Mouse (Mus musculus) lung, embryonic 16.5 days (tissue): ENCODE data around the gene Ercc6l2. TPM values are rescaled to one million over a fixed set of nuclear protein-coding genes. Genes with fewer than 3 reads are reported as not detected.

Experiments used
- ATAC-seq: fragments of 200-750 bp; cut with Nextera tagmentation; 2 replicates; pipeline ENCODE4 v1.8.0; 2017; ENCODE audit warnings: low read depth, mild to moderate bottlenecking, moderate library complexity
- H3K27ac ChIP-seq: fragments of 300-500 bp; sonication (generic); 2 replicates; pipeline ENCODE4 v1.5.1; 2014; ENCODE audit warnings: mild to moderate bottlenecking, control low read depth, low read length
- H3K27me3 ChIP-seq: fragments of 300-500 bp; sonication (generic); 2 replicates; pipeline ENCODE4 v1.6.1; 2014; ENCODE audit warnings: low read depth, low read length, mixed read lengths; ENCODE audit not compliant: control insufficient read depth, insufficient read depth
- H3K36me3 ChIP-seq: fragments of 300-500 bp; sonication (generic); 2 replicates; pipeline ENCODE4 v1.6.1; 2014; ENCODE audit warnings: low read length; ENCODE audit not compliant: control insufficient read depth, insufficient read depth
- H3K4me1 ChIP-seq: fragments of 300-500 bp; sonication (generic); replicated peaks from 2 replicates; pipeline ENCODE4 v1.6.1; 2014; ENCODE audit warnings: low read length, mixed read lengths; ENCODE audit not compliant: control insufficient read depth, insufficient read depth
- H3K4me2 ChIP-seq: fragments of 300-500 bp; sonication (generic); 2 replicates; pipeline ENCODE4 v1.6.1; 2014; ENCODE audit warnings: low read depth, low read length, control low read depth
- H3K4me3 ChIP-seq: fragments of 300-500 bp; sonication (generic); 2 replicates; pipeline ENCODE4 v1.5.1; 2014; ENCODE audit warnings: mild to moderate bottlenecking, low read length, control low read depth
- H3K9ac ChIP-seq: fragments of 300-500 bp; sonication (generic); 2 replicates; pipeline ENCODE4 v1.6.1; 2014; ENCODE audit warnings: low read length, control low read depth
- H3K9me3 ChIP-seq: fragments of 300-500 bp; sonication (generic); 2 replicates; pipeline ENCODE4 v1.6.1; 2016; ENCODE audit warnings: low read length; ENCODE audit not compliant: control insufficient read depth
- WGBS: fragments of 180-500 bp; shearing (Covaris S2); extraction: QIAGEN DNeasy Blood & Tissue Kit; methylation state at CpG from one replicate; pipeline ENCODE4 v1.1.7; 2014; 5-methylcytosine and 5-hydroxymethylcytosine counted together
- polyA plus RNA-seq: library from polyadenylated mRNA; unstranded; fragments of >200 nt; fragmentation: Nextera tagmentation; extraction: Ambion mirVana; gene quantifications from 2 replicates; pipeline ENCODE4 v1.2.1, GENCODE M21; 2015

Ercc6l2 gene
- polyA plus RNA-seq, 1 experiment from 2014 or later: 26.0 TPM

DNA sequence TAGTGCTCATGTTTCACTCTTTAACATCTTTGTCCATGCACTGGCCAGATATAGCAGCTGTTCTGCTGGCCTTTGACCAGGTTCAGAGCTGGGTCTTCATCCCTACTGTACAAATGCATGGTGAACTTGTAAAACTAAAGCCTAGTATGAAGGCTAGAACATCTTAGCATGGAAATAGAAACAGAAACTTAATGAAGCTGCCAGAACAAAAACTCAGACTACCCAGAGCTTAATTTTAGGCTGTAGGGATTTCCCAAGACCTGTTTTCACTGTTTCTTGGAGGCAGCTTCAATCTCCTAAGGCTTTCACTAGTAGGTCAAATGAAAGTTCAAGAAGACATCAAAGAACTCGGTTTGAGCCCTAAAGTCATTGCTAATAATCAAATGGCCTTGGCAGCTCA, 15.1 kb upstream of the Ercc6l2 start:
- no peak overlapping the region for H3K27ac ChIP-seq
- H3K9ac ChIP-seq: no peak overlapping the region
- no peaks in the 10 kb centered on the region for H3K27me3 ChIP-seq
- WGBS: 73% methylated on average over 1 of the region's 1 CpGs
- H3K9me3 ChIP-seq: no peaks in the 10 kb centered on the region
- H3K4me2 ChIP-seq: no peak overlapping the region
- no peaks in the 10 kb centered on the region for H3K4me1 ChIP-seq
- no peak overlapping the region for H3K4me3 ChIP-seq
- no peaks in the 10 kb centered on the region for H3K36me3 ChIP-seq
- no peak for ATAC-seq

GRCm38 (mm10) chr13:63801289-63801688, 13.8 kb upstream of the Ercc6l2 start:
- no peaks in the 10 kb centered on the region for H3K9me3 ChIP-seq
- H3K4me3 ChIP-seq: no peak overlapping the region
- no peak overlapping the region for H3K4me2 ChIP-seq
- 82% methylated on average over 1 of the region's 1 CpGs for WGBS
- no peak for ATAC-seq
- no peaks in the 10 kb centered on the region for H3K36me3 ChIP-seq
- H3K9ac ChIP-seq: no peak overlapping the region
- no peaks in the 10 kb centered on the region for H3K4me1 ChIP-seq
- no peaks in the 10 kb centered on the region for H3K27me3 ChIP-seq
- H3K27ac ChIP-seq: no peak overlapping the region

DNA sequence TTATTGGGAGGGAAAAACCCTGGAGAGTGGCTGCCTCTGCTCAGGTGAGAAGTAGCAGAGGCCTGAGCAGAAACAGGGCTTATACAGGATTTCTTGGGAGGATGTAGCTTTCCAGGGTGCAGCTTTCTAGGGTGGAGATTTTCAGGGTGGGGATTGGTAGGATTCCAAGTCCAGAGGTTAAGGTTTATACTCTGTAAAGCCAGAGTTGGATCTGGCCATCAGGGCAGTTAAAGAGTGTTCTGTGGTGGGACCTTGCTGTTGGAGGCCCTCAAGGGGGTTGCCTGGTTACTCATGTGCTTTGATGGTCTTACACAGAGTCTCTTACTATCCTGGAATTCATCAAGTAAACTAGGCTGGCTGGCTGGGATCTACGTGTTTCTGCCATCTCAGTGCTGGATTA, 7.8 kb upstream of the Ercc6l2 start:
- no peak overlapping the region for H3K4me3 ChIP-seq
- WGBS: 57% methylated on average over 1 of the region's 1 CpGs
- no peaks in the 10 kb centered on the region for H3K36me3 ChIP-seq
- no peak for ATAC-seq
- no peaks in the 10 kb centered on the region for H3K9me3 ChIP-seq
- no peak overlapping the region for H3K4me2 ChIP-seq
- no peaks in the 10 kb centered on the region for H3K27me3 ChIP-seq
- H3K9ac ChIP-seq: no peak overlapping the region
- no peak overlapping the region for H3K27ac ChIP-seq
- H3K4me1 ChIP-seq: no peaks in the 10 kb centered on the region

DNA sequence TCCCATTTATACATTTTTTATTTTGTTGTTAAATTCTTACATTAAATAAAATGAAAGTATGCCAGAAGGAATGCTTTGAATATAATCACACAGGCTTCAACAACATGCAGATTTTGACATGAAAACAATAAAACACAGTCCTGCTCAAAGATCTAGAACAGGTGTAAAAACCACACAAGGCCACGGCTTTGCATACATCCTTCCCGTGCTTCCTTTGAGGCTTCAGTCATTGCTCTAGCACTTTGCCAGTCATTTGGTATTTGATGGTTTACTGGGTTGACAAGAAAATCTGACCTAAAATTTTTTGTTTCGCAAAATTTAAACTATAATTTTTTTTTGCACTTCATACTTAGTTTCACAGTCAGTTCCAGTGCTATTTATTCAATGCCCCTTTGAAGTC, 7.1 kb upstream of the Ercc6l2 start:
- Histone ChIP-seq H3K27ac (no peak overlapping the region), H3K4me3 (no peak overlapping the region), H3K9me3 (no peaks in the 10 kb centered on the region), H3K4me2 (no peak overlapping the region), H3K36me3 (no peaks in the 10 kb centered on the region), H3K9ac (no peak overlapping the region), H3K27me3 (no peaks in the 10 kb centered on the region), H3K4me1 (no peaks in the 10 kb centered on the region)
- 78% methylated on average over 3 of the region's 3 CpGs for WGBS
- ATAC-seq: no peak

DNA sequence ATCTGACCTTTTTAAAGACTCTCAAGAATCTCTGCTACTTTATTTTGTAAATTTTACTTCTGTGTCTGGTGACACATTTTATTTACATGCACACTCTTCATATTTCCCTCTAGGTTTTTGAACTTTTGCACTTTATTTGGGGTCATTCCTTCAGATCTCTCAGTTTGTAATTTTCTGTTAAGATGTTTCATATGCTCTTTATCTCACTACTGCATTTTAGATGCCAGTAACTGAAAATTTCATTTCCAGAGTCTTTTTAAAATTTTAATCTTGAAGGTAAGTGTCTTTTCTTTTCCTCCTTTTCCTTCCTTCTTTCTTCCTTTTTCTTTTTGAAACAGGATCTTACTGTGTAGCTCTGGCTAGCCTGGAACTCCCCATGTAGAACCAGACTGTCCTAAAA, 3.6 kb upstream of the Ercc6l2 start:
- Histone ChIP-seq H3K27ac (no peak overlapping the region), H3K4me2 (no peak overlapping the region), H3K9ac (no peak overlapping the region), H3K27me3 (no peaks in the 10 kb centered on the region), H3K9me3 (no peaks in the 10 kb centered on the region), H3K4me3 (no peak overlapping the region), H3K4me1 (peaks cover 13% of the 10 kb centered on the region; the same call in 1 of the 2 replicates), H3K36me3 (no peaks in the 10 kb centered on the region)
- ATAC-seq: no peak

DNA sequence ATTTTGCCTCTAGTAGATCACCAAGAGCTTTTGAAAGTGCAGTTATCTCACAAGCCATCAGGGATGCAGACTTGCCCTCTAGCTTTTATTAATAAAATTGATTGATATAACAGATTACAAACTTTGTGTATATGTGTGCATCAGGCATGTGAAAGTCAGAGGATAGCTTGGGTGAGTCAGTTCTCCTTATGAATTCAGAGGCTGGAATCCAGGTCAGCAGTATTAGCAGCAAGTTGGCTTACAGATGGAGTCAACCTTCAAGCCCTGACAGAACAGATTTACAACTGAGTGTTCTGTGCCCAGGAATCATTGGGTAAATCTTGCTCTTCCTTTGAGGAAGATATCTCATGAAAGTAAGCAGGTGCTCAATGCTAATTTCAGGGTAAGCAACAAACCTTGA, 891 bp downstream of the Ercc6l2 start:
- Histone ChIP-seq H3K4me1 (peaks cover 13% of the 10 kb centered on the region; the same call in 1 of the 2 replicates), H3K9ac (peak overlapping the region; percentile 93), H3K9me3 (no peaks in the 10 kb centered on the region), H3K4me2 (peak overlapping the region; percentile 79), H3K27me3 (no peaks in the 10 kb centered on the region), H3K4me3 (peak overlapping the region; percentile 82), H3K27ac (no peak overlapping the region), H3K36me3 (peaks cover 2% of the 10 kb centered on the region; the same call in 1 of the 2 replicates)
- no peak for ATAC-seq

- no peak overlapping the region for H3K27ac ChIP-seq
- no peak overlapping the region for H3K9ac ChIP-seq
- peaks cover 21% of the 10 kb centered on the region for H3K36me3 ChIP-seq
- WGBS: 88% methylated on average over 2 of the region's 2 CpGs
- H3K27me3 ChIP-seq: no peaks in the 10 kb centered on the region
- ATAC-seq: no peak
- H3K4me3 ChIP-seq: no peak overlapping the region
- H3K4me1 ChIP-seq: no peaks in the 10 kb centered on the region
- H3K4me2 ChIP-seq: no peak overlapping the region
- no peaks in the 10 kb centered on the region for H3K9me3 ChIP-seq
Measured at GRCm38 (mm10) chr13:63845758-63846157, 30.7 kb downstream of the Ercc6l2 start.

DNA sequence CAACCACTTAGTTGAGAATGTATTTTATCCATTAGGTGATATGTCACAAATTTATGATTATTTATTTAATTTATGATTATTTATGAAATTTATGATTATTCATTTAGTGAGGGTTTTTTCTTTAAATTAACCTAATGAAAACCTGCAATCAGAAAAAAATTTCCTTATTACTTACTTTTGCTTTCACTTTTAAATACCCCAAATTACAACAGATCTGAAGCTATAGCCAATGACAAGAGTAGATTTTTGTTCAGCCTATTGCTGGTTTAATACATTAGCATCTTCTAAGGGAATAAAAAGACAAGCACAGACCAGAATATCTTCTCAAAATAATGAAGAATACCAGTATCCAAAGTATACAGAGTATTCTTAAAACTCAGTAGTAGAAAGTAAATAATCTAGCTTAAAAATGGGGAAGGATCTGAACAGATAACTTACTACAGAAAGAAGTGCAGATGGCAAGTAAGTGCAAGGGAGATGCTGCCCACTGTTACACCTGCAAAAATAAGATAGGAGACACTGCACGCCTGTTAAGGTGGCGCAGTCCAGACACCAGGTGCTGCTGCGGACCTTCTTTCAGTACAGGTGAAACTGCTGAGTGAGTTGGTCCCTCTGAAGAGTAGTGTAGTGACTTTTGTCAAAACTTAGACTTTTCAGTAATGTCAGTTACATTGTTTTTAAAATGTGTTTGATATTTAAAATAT, 35.4 kb downstream of the Ercc6l2 start:
- Histone ChIP-seq H3K4me1 (no peaks in the 10 kb centered on the region), H3K9me3 (no peaks in the 10 kb centered on the region), H3K36me3 (peaks cover 13% of the 10 kb centered on the region), H3K27me3 (no peaks in the 10 kb centered on the region), H3K4me3 (no peak overlapping the region), H3K4me2 (no peak overlapping the region), H3K27ac (no peak overlapping the region), H3K9ac (no peak overlapping the region)
- 90% methylated on average over 3 of the region's 3 CpGs for whole genome bisulfite sequencing
- no peak for ATAC-seq

DNA sequence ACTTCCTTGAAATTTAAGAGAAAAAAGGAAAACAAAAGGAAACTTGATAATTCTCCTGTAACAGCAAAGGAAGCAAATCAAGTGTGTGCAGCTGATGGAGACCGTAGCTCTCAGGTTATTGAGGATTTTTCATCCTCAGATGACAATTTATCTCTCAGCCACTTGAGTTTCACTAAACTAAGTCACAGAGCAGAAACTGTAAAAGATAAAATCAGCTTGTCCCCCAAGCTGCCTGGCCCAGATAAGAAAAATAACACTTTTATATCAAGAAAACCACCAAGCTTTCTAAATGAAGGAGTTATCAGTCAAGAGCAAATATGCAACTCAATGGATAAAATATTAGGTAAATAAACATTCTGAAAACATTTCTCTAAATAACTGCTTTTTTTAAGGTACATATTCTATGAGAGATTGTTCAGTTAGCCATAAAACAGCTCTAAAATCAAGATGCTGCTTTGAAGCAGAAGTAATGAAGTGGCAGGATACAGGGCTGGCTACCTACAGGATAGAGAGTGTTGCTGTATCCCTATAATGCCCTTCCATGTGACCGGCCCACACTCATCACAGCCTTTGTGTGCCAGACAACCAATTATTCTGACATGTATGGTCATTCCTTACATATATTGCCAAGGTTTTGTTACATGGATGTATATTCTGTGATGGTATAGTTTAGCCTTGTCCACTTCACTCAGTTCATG, 57.7 kb downstream of the Ercc6l2 start:
- no peak for ATAC-seq
- H3K27ac ChIP-seq: no peak overlapping the region
- no peak overlapping the region for H3K9ac ChIP-seq
- H3K4me1 ChIP-seq: no peaks in the 10 kb centered on the region
- H3K4me3 ChIP-seq: no peak overlapping the region
- peaks cover 6% of the 10 kb centered on the region for H3K36me3 ChIP-seq
- H3K9me3 ChIP-seq: no peaks in the 10 kb centered on the region
- H3K4me2 ChIP-seq: no peak overlapping the region
- no peaks in the 10 kb centered on the region for H3K27me3 ChIP-seq
- 88% methylated on average over 2 of the region's 2 CpGs for WGBS
